Mouse (Mus musculus) liver, embryonic 14.5 days (tissue): ENCODE measurements around the gene Atp6v1c2.

Source experiments
- CTCF ChIP-seq: IDR thresholded peaks from 2 replicates; pipeline ENCODE4 v1.5.1; 2016; ENCODE audit warnings: antibody characterized with exemption, low read depth, control low read depth
- EP300 ChIP-seq: IDR thresholded peaks from 2 replicates; pipeline ENCODE4 v1.6.1; 2016; ENCODE audit warnings: antibody characterized with exemption, low read depth

GRCm38 (mm10) chr12:17372696-17373095 lies 43.5 kb upstream of the Atp6v1c2 start:
- TF ChIP-seq CTCF: no peak
- no peak for TF ChIP-seq EP300
